ENCODE assay signal across 15 mouse cellular contexts in genomic region chr1:186925411-186925810, GRCm38 (mm10). TPM values are rescaled to one million over a fixed set of nuclear protein-coding genes. Genes with fewer than 3 reads are reported as not detected.
DNase-seq lines count a peak whose midpoint lies in the region; ATAC-seq lines count a peak whose summit lies in the region.
"Had no signal": no experiment of that assay in that cellular context is flagged by ENCODE, and none has a peak within 500 bp of the region (broad histone marks: within the 10 kb centered on the region; RNA-seq: fewer than 3 reads in every experiment).

No protein-coding gene starts in this region.

- ATAC-seq in heart, embryonic 13.5 days (ENCODE audit: extremely low read depth, insufficient number of reproducible peaks, low FRiP score, low TSS enrichment): no peak
- no peak for ATAC-seq in midbrain, embryonic 13.5 days
- ATAC-seq in forebrain, embryonic 14.5 days: peak; percentile 49; the same call in 1 of the 2 replicates
- ATAC-seq: Patski had no signal

- WGBS in heart, embryonic 13.5 days: 24% methylated on average over 9 of the region's 9 CpGs
- 56% methylated on average over 9 of the region's 9 CpGs for WGBS in midbrain, embryonic 10.5 days
- WGBS in midbrain, embryonic 13.5 days: 41% methylated on average over 9 of the region's 9 CpGs
- WGBS in forebrain, embryonic 14.5 days: 17% methylated on average over 9 of the region's 9 CpGs

- H3K4me3 ChIP-seq in heart, embryonic 13.5 days: peak overlapping the region; percentile 10
- no peak overlapping the region for H3K4me3 ChIP-seq in midbrain, embryonic 10.5 days
- no peak overlapping the region for H3K4me3 ChIP-seq in midbrain, embryonic 13.5 days (replicated peaks)
- no peak overlapping the region for H3K4me3 ChIP-seq in forebrain, embryonic 14.5 days (ENCODE audit: low read depth, low read length)
- H3K4me3 ChIP-seq: layer of hippocampus, adult 2 months; limb, embryonic 12.5 days; lung, embryonic 15.5 days had no signal

- peak overlapping the region; percentile 37 for H3K9ac ChIP-seq in heart, embryonic 13.5 days
- no peak overlapping the region for H3K9ac ChIP-seq in midbrain, embryonic 13.5 days (replicated peaks)
- H3K9ac ChIP-seq in forebrain, embryonic 14.5 days (ENCODE audit: low read length): no peak overlapping the region
- H3K9ac ChIP-seq: limb, embryonic 12.5 days; lung, embryonic 15.5 days had no signal

- H3K9me3 ChIP-seq in heart, embryonic 13.5 days: no peaks in the 10 kb centered on the region
- no peaks in the 10 kb centered on the region for H3K9me3 ChIP-seq in midbrain, embryonic 10.5 days (replicated peaks)
- no peaks in the 10 kb centered on the region for H3K9me3 ChIP-seq in midbrain, embryonic 13.5 days
- no peaks in the 10 kb centered on the region for H3K9me3 ChIP-seq in forebrain, embryonic 14.5 days (replicated peaks; ENCODE audit: control insufficient read depth, low read length)
- H3K9me3 ChIP-seq: limb, embryonic 12.5 days; lung, embryonic 15.5 days had no signal

- no peaks in the 10 kb centered on the region for H3K36me3 ChIP-seq in heart, embryonic 13.5 days
- no peaks in the 10 kb centered on the region for H3K36me3 ChIP-seq in midbrain, embryonic 10.5 days
- no peaks in the 10 kb centered on the region for H3K36me3 ChIP-seq in midbrain, embryonic 13.5 days
- no peaks in the 10 kb centered on the region for H3K36me3 ChIP-seq in forebrain, embryonic 14.5 days (ENCODE audit: control insufficient read depth, insufficient read depth, low read length)
- H3K36me3 ChIP-seq: limb, embryonic 12.5 days; lung, embryonic 15.5 days had no signal

- no peak for DNase-seq in heart, postnatal 14 days
- peak; percentile 22 for DNase-seq in midbrain, embryonic 10.5 days (ENCODE audit: low spot score)
- DNase-seq in embryo, embryonic 11 days: peak; percentile 45
- peak; percentile 80 for DNase-seq in forebrain, embryonic 14.5 days (ENCODE audit: low spot score)
- DNase-seq in gastrocnemius, postnatal 10 days: no peak
- DNase-seq in urinary bladder, postnatal 10 days (ENCODE audit: low spot score): no peak
- DNase-seq: adrenal gland, postnatal 14 days; cerebellum, adult 2 months; kidney, adult 18-20 months had no signal

- peaks cover 10% of the 10 kb centered on the region for H3K4me1 ChIP-seq in heart, embryonic 13.5 days
- H3K4me1 ChIP-seq in midbrain, embryonic 10.5 days: peaks cover 50% of the 10 kb centered on the region
- peaks cover 22% of the 10 kb centered on the region for H3K4me1 ChIP-seq in midbrain, embryonic 13.5 days (replicated peaks)
- peaks cover 27% of the 10 kb centered on the region for H3K4me1 ChIP-seq in forebrain, embryonic 14.5 days (ENCODE audit: control insufficient read depth, insufficient read depth, low read length)
- H3K4me1 ChIP-seq: lung, embryonic 15.5 days had no signal

- intact Hi-C loops in heart, postnatal 14 days (cut with DNase I): no loop called here

- peak overlapping the region; percentile 45 for H3K4me2 ChIP-seq in heart, embryonic 13.5 days
- no peak overlapping the region for H3K4me2 ChIP-seq in midbrain, embryonic 13.5 days (replicated peaks)
- H3K4me2 ChIP-seq in forebrain, embryonic 14.5 days (ENCODE audit: low read length): no peak overlapping the region
- H3K4me2 ChIP-seq: limb, embryonic 12.5 days; lung, embryonic 15.5 days had no signal

- H3K27me3 ChIP-seq in heart, embryonic 13.5 days (replicated peaks): no peaks in the 10 kb centered on the region
- H3K27me3 ChIP-seq in midbrain, embryonic 10.5 days (ENCODE audit: low read depth, poor library complexity, severe bottlenecking): peaks cover 70% of the 10 kb centered on the region
- peaks cover 52% of the 10 kb centered on the region for H3K27me3 ChIP-seq in midbrain, embryonic 13.5 days
- H3K27me3 ChIP-seq in forebrain, embryonic 14.5 days (replicated peaks; ENCODE audit: control insufficient read depth, insufficient read depth, low read length): no peaks in the 10 kb centered on the region
- H3K27me3 ChIP-seq: limb, embryonic 12.5 days; lung, embryonic 15.5 days; Patski had no signal

- H3K27ac ChIP-seq in heart, embryonic 13.5 days (replicated peaks): no peak overlapping the region
- H3K27ac ChIP-seq in midbrain, embryonic 10.5 days (replicated peaks): peak overlapping the region; percentile 64
- H3K27ac ChIP-seq in midbrain, embryonic 13.5 days: no peak overlapping the region
- H3K27ac ChIP-seq in forebrain, embryonic 14.5 days (ENCODE audit: low read depth, low read length): no peak overlapping the region
- H3K27ac ChIP-seq: layer of hippocampus, adult 2 months; limb, embryonic 12.5 days; lung, embryonic 15.5 days had no signal

RNA-seq across cellular contexts. Expression of gene D1Pas1, which starts 41.8 kb away (rescaled TPM):
- 0.27 and 0.40 TPM in 2 replicates for polyA plus RNA-seq in heart, embryonic 13.5 days (2015; fragmentation: Nextera tagmentation; extraction: Ambion mirVana)
- under 1 TPM; 0.07 to 0.14 TPM for total RNA-seq in heart, postnatal 14 days (2021)
- polyA plus RNA-seq in midbrain, embryonic 10.5 days (2016; fragmentation: Nextera tagmentation; extraction: Ambion mirVana): 0.15 and 0.27 TPM in 2 replicates
- 0.08 and 0.19 TPM in 2 replicates for polyA plus RNA-seq in midbrain, embryonic 13.5 days (2015; fragmentation: Nextera tagmentation; extraction: Ambion mirVana)
- 0.05 and 0.11 TPM in 2 replicates for polyA plus RNA-seq in forebrain, embryonic 14.5 days (2014; fragmentation: Nextera tagmentation; extraction: Ambion mirVana)
- total RNA-seq in gastrocnemius, postnatal 10 days (2021): not detected
- total RNA-seq: adrenal gland, postnatal 14 days had no signal
- polyA plus RNA-seq: lung, embryonic 15.5 days; Patski had no signal

Comparison
In these comparisons a context has a peak if more than half of its experiments do, and no peak if none do; other contexts are left out.
1. DNase-seq: peak in midbrain, embryonic 10.5 days (single experiment), embryo, embryonic 11 days (single experiment) and forebrain, embryonic 14.5 days (single experiment); none in heart, postnatal 14 days (0 of 2), gastrocnemius, postnatal 10 days (single experiment) and urinary bladder, postnatal 10 days (single experiment).